Mouse (Mus musculus) megakaryocyte-erythroid progenitor cell, adult 5 weeks (primary cell): ENCODE measurements around the gene Rps6kl1. TPM values are rescaled to one million over a fixed set of nuclear protein-coding genes. Genes with fewer than 3 reads are reported as not detected.

Source experiments
- polyA plus RNA-seq: library from polyadenylated mRNA; stranded (reverse); fragments of >175 nt; gene quantifications from 2 replicates; pipeline ENCODE4 v1.2.3, GENCODE M21; 2012

The Rps6kl1 gene
- 0.27 and 0.35 TPM in 2 replicates for polyA plus RNA-seq

DNA sequence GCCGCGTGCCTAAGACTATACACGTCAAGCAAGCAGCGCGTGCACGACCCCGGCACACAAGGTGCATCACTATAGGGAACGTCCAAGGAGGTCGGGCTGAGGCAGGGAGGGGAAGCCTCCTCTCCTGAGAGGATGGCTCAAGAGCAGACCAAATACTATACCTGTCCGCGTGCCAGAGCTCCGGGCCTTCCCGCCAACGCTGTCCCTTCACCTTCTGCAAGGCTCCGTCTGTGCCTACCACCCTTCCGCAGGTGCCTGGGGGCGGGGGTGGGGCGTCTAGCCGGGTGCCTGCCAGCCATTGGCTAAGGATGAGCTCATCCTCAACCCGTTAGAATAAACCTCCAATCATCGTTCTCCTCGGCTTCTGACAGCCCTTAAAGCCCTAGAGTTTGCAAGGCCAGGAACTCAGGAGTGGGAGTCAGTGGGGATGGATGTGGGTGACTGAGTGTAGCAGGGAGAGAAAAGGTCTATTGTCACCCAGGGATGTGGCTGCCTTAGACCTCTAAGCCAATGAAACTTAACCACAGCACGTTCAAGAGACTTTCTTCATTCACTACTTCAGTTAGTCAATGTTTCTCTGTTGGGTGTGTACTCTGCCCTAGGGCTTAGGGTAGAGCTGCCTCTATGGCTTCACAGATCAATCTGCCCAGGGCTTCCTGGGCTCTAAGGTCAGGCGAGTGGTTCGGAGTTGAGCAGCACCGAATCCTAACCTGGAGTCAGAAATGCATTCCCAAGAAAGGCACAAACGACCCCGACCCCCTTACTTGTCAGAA is at the start of gene Rps6kl1:
Gene Rps6kl1 (minus strand): TSS at position 263 of the 773 bp plus-strand sequence.

DNA sequence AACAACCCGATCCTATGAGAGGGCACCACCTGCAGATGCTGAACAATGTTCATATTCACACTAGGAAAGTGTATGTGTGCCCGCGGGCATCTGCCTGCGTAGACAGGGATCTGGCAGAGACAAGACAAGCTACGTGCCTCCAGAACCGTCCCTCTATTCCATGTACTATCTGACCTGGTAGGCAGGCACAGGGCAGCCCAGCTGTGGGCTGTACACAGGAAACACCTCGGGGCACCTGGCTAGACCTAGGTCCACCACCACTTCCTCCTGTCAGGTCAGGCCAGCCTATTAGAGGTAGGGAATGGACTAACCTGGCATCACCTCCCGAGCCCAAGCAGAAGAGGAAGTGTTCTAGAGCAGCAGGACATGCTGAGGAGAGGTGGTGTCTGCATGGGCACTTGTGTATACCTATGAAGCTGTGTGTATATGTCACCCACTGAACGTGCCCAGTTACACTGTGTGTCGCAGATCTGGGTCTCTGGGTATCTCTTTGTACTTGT is 26.7 kb upstream of the Rps6kl1 start, which contains the start of gene Pgf:
Gene Pgf (minus strand): TSS at position 51 of the 500 bp plus-strand sequence.

DNA sequence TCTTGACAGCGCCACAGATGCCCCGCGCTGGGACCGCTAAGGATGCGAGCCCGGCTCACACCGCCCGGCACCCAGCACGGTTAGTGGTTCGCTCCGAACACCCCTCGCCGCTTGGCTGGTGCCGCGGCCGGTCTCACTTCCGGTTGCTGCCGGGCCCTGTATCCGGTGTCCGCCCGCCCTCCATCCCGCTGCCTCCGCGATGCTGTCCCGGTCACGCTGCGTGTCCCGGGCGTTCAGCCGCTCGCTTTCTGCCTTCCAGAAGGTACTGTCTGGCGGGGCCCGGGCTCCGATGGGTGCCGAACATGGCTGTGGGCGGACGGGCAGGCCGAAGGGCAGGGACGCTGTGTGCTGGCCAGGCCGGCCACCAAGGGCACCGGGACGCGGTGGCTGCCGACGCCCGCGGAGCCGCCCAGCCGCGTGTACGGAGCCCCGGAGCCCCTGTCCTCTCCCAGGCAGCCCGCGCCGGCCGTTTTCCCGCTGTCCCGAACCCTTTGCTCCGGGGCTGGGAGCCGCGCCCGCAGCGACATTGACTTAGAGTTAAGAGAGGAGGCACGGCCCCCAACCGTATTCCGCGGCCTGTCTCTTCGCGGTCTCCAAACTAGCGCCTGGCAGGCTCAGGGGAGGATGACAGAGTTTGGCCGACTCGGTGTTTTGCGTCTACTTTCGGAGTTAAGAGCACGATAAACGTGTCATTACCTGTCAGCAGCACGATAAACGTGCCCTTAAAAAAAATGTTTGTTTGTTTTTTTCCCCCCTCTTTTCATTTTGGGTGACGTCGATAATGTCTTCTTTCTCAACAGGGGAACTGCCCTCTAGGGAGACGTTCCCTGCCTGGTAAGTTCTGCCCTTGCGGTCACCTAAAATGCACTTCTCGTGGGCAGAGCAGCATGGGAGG is 40.1 kb downstream of the Rps6kl1 start, which contains the start of the genes Prox2 and Dlst:
Gene Prox2 (minus strand): TSS at position 62 of the 895 bp plus-strand sequence.
Gene Dlst (plus strand): TSS at position 136 of the 895 bp plus-strand sequence.

Other genes starting within 250 kb of the Rps6kl1 start
- gene Fcf1, start 180.4 kb downstream of the Rps6kl1 start, polyA plus RNA-seq: 13.0 and 18.4 TPM in 2 replicates
- gene Arel1, start 180.4 kb downstream of the Rps6kl1 start, polyA plus RNA-seq: 3.2 and 3.4 TPM in 2 replicates
- gene Ylpm1, start 154.9 kb downstream of the Rps6kl1 start, polyA plus RNA-seq: 34.4 and 42.6 TPM in 2 replicates
- 1.6 and 1.9 TPM in 2 replicates for gene Prox2, start 40.5 kb downstream of the Rps6kl1 start, polyA plus RNA-seq
- 494 and 513 TPM in 2 replicates for gene Dlst, start 40.4 kb downstream of the Rps6kl1 start, polyA plus RNA-seq
- gene Pgf, start 26.5 kb upstream of the Rps6kl1 start, polyA plus RNA-seq: 0.32 and 0.35 TPM in 2 replicates
- gene Eif2b2, start 68.2 kb upstream of the Rps6kl1 start, polyA plus RNA-seq: 234 and 376 TPM in 2 replicates
- 0.48 and 0.49 TPM in 2 replicates for gene Mlh3, start 119.3 kb upstream of the Rps6kl1 start, polyA plus RNA-seq
- gene Acyp1, start 137.2 kb upstream of the Rps6kl1 start, polyA plus RNA-seq: 39.7 and 46.6 TPM in 2 replicates
- 0.02 and 0.04 TPM in 2 replicates for gene Zc2hc1c, start 137.3 kb upstream of the Rps6kl1 start, polyA plus RNA-seq
- 9.7 and 12.2 TPM in 2 replicates for gene Nek9, start 188.1 kb upstream of the Rps6kl1 start, polyA plus RNA-seq
- gene Tmed10, start 223.6 kb upstream of the Rps6kl1 start, polyA plus RNA-seq: 299 and 389 TPM in 2 replicates